Mouse (Mus musculus): ENCODE data around the gene Zp1.

GRCm38 (mm10) chr19:10914870-10915269 lies 5.6 kb downstream of the Zp1 start:
- no peak for TF ChIP-seq CTCF (IDR thresholded peaks at IDR 0.05; ENCODE audit: insufficient read depth, low read depth, low read length)
- TF ChIP-seq POLR2A (IDR thresholded peaks at IDR 0.05; ENCODE audit: insufficient read depth, low read depth, low read length) = no peak
